In genomic region chr1:36546888-36547471, GRCm38 (mm10) we compare ENCODE assay signal across 8 mouse cellular contexts. TPM values are rescaled to one million over a fixed set of nuclear protein-coding genes. Genes with fewer than 3 reads are reported as not detected.
DNase-seq lines count a peak whose midpoint lies in the region; ATAC-seq and TF ChIP-seq lines count a peak whose summit lies in the region.

Gene Ankrd39, minus strand, starts transcription at chr1:36547445.

- ATAC-seq in heart, embryonic 15.5 days (replicated peaks; ENCODE audit: insufficient number of reproducible peaks, insufficient read depth, low FRiP score, low read depth), result peak; percentile 98
- peak; percentile 100 for ATAC-seq in liver, embryonic 14.5 days (ENCODE audit: insufficient read depth)
- ATAC-seq in neural tube, embryonic 11.5 days (ENCODE audit: insufficient read depth, low FRiP score, low TSS enrichment), result peak; percentile 96
- peak; percentile 99 for ATAC-seq in stomach, postnatal 0 days (ENCODE audit: low FRiP score, low TSS enrichment)

- H3K4me2 ChIP-seq in heart, embryonic 15.5 days, result peak within 1 kb of the TSS; percentile 74
- peak within 1 kb of the TSS; percentile 85 for H3K4me2 ChIP-seq in liver, embryonic 14.5 days (ENCODE audit: low read depth)
- peak within 1 kb of the TSS; percentile 60 for H3K4me2 ChIP-seq in neural tube, embryonic 11.5 days (ENCODE audit: low read depth)
- H3K4me2 ChIP-seq in stomach, postnatal 0 days (replicated peaks; ENCODE audit: low read depth), result peak within 1 kb of the TSS; percentile 77

- no peaks in the 10 kb centered on the region for H3K9me3 ChIP-seq in forebrain, embryonic 10.5 days
- H3K9me3 ChIP-seq in heart, embryonic 15.5 days (replicated peaks), result no peaks in the 10 kb centered on the region
- no peaks in the 10 kb centered on the region for H3K9me3 ChIP-seq in liver, embryonic 14.5 days (ENCODE audit: control insufficient read depth, low read length)
- H3K9me3 ChIP-seq in neural tube, embryonic 11.5 days (ENCODE audit: control insufficient read depth, low read length), result no peaks in the 10 kb centered on the region
- H3K9me3 ChIP-seq in stomach, postnatal 0 days (ENCODE audit: control insufficient read depth, low read length), result no peaks in the 10 kb centered on the region

- peak within 1 kb of the TSS; percentile 76 for H3K4me3 ChIP-seq in forebrain, embryonic 10.5 days
- H3K4me3 ChIP-seq in heart, embryonic 15.5 days, result peak within 1 kb of the TSS; percentile 69
- peak within 1 kb of the TSS; percentile 70 to 76 for H3K4me3 ChIP-seq in liver, embryonic 14.5 days (ENCODE audit: insufficient read depth in 1 of 2, low read depth in 2 of 2, low read length in 2 of 2)
- peak within 1 kb of the TSS; percentile 59 for H3K4me3 ChIP-seq in neural tube, embryonic 11.5 days (ENCODE audit: low read depth, low read length)
- H3K4me3 ChIP-seq in stomach, postnatal 0 days (ENCODE audit: low read depth, low read length), result peak within 1 kb of the TSS; percentile 72

- H3K4me1 ChIP-seq in forebrain, embryonic 10.5 days, result peaks cover 46% of the 10 kb centered on the region
- peaks cover 42% of the 10 kb centered on the region for H3K4me1 ChIP-seq in heart, embryonic 15.5 days (replicated peaks)
- H3K4me1 ChIP-seq in liver, embryonic 14.5 days (replicated peaks; ENCODE audit: control insufficient read depth in 2 of 2, insufficient read depth in 2 of 2, low read length in 1 of 2), result peaks cover 6% of the 10 kb centered on the region in 2 experiments
- peaks cover 18% of the 10 kb centered on the region for H3K4me1 ChIP-seq in neural tube, embryonic 11.5 days (ENCODE audit: control insufficient read depth, insufficient read depth, low read length)
- H3K4me1 ChIP-seq in stomach, postnatal 0 days (replicated peaks; ENCODE audit: control insufficient read depth, insufficient read depth), result no peaks in the 10 kb centered on the region

- peak within 1 kb of the TSS; percentile 88 for H3K27ac ChIP-seq in forebrain, embryonic 10.5 days
- H3K27ac ChIP-seq in heart, embryonic 15.5 days, result peak within 1 kb of the TSS; percentile 73
- H3K27ac ChIP-seq in liver, embryonic 14.5 days, result no peak within 1 kb of the TSS
- no peak within 1 kb of the TSS for H3K27ac ChIP-seq in neural tube, embryonic 11.5 days (ENCODE audit: low read depth, low read length)
- H3K27ac ChIP-seq in stomach, postnatal 0 days (replicated peaks), result peak within 1 kb of the TSS; percentile 83

- H3K27me3 ChIP-seq in forebrain, embryonic 10.5 days (ENCODE audit: poor library complexity, severe bottlenecking), result no peaks in the 10 kb centered on the region
- no peaks in the 10 kb centered on the region for H3K27me3 ChIP-seq in heart, embryonic 15.5 days
- H3K27me3 ChIP-seq in liver, embryonic 14.5 days (ENCODE audit: control insufficient read depth, insufficient read depth, low read length), result no peaks in the 10 kb centered on the region
- H3K27me3 ChIP-seq in neural tube, embryonic 11.5 days (ENCODE audit: control insufficient read depth, insufficient read depth, low read length), result no peaks in the 10 kb centered on the region
- H3K27me3 ChIP-seq in stomach, postnatal 0 days (ENCODE audit: control insufficient read depth, insufficient read depth, low read length), result no peaks in the 10 kb centered on the region

- DNase-seq in CD8-positive naive resting alpha-beta T cell, adult 2 months (ENCODE audit: low read depth in 2 of 2, low spot score in 2 of 2), result peak; percentile 91 to 93
- DNase-seq in c-Kit-positive CD71-negative TER-119-negative erythroid progenitor cells, embryonic 14.5 days (ENCODE audit: low read depth), result peak; percentile 98
- DNase-seq in forebrain, embryonic 10.5 days (ENCODE audit: extremely low spot score, low spot score), result peak; percentile 98
- peak; percentile 99 for DNase-seq in kidney, postnatal 25 days
- peak; percentile 95 to 96 (median 96) for DNase-seq in liver, embryonic 14.5 days (ENCODE audit: low read depth in 3 of 3, low spot score in 3 of 3)
- peak; percentile 96 for DNase-seq in neural tube, embryonic 11.5 days (ENCODE audit: low spot score)
- peak; percentile 97 for DNase-seq in stomach, postnatal 0 days (ENCODE audit: low spot score)

- peaks cover 47% of the 10 kb centered on the region for H3K36me3 ChIP-seq in forebrain, embryonic 10.5 days (replicated peaks)
- H3K36me3 ChIP-seq in heart, embryonic 15.5 days, result peaks cover 37% of the 10 kb centered on the region
- no peaks in the 10 kb centered on the region for H3K36me3 ChIP-seq in liver, embryonic 14.5 days (replicated peaks; ENCODE audit: control insufficient read depth, insufficient read depth, low read depth)
- H3K36me3 ChIP-seq in neural tube, embryonic 11.5 days (ENCODE audit: control insufficient read depth, insufficient read depth, low read length), result peaks cover 21% of the 10 kb centered on the region
- H3K36me3 ChIP-seq in stomach, postnatal 0 days (ENCODE audit: control insufficient read depth, insufficient read depth, low read length), result peaks cover 20% of the 10 kb centered on the region

- no peak; the same call in 1 of the 2 replicates for TF ChIP-seq EP300 in liver, embryonic 14.5 days (IDR thresholded peaks at IDR 0.05; ENCODE audit: low read depth)
- TF ChIP-seq EP300 in stomach, postnatal 0 days (optimal IDR thresholded peaks at IDR 0.05), result no peak

- TF ChIP-seq CTCF in liver, embryonic 14.5 days (IDR thresholded peaks at IDR 0.05; ENCODE audit: low read depth), result peak; percentile 100
- TF ChIP-seq CTCF in stomach, postnatal 0 days (IDR thresholded peaks at IDR 0.05; ENCODE audit: low read depth), result peak; percentile 100

- under 1% methylated on average over 43 of the region's 43 CpGs for WGBS in forebrain, embryonic 10.5 days
- WGBS in heart, embryonic 15.5 days, result under 1% methylated on average over 43 of the region's 43 CpGs
- under 1% methylated on average over 43 of the region's 43 CpGs for WGBS in liver, embryonic 14.5 days (ENCODE audit: insufficient replicate concordance)
- WGBS in neural tube, embryonic 11.5 days, result 0% methylated on average over 43 of the region's 43 CpGs
- WGBS in stomach, postnatal 0 days, result 0% methylated on average over 43 of the region's 43 CpGs

- peak within 1 kb of the TSS; percentile 69 for H3K9ac ChIP-seq in heart, embryonic 15.5 days
- peak within 1 kb of the TSS; percentile 24 for H3K9ac ChIP-seq in liver, embryonic 14.5 days (replicated peaks)
- H3K9ac ChIP-seq in neural tube, embryonic 11.5 days (ENCODE audit: low read length), result peak within 1 kb of the TSS; percentile 69
- peak within 1 kb of the TSS; percentile 71 for H3K9ac ChIP-seq in stomach, postnatal 0 days (ENCODE audit: low read length)

RNA-seq across cellular contexts. Expression of gene Ankrd39, which starts in this region (rescaled TPM):
- 17.9 and 22.2 TPM in 2 replicates for polyA plus RNA-seq in forebrain, embryonic 10.5 days (2016; fragmentation: Nextera tagmentation; extraction: Ambion mirVana)
- polyA plus RNA-seq in heart, embryonic 15.5 days (2015; fragmentation: Nextera tagmentation; extraction: Ambion mirVana), result 27.3 and 30.4 TPM in 2 replicates
- polyA plus RNA-seq in liver, embryonic 14.5 days (2012; rRNA removed), result 3.5 and 3.8 TPM in 2 replicates
- polyA plus RNA-seq in liver, embryonic 14.5 days (2014; fragmentation: Nextera tagmentation; extraction: Ambion mirVana), result 5.0 and 5.1 TPM in 2 replicates
- 15.3 and 16.2 TPM in 2 replicates for polyA plus RNA-seq in neural tube, embryonic 11.5 days (2014; fragmentation: Nextera tagmentation; extraction: Ambion mirVana)
- polyA plus RNA-seq in stomach, postnatal 0 days (2015; fragmentation: Nextera tagmentation; extraction: Ambion mirVana), result 19.5 and 20.1 TPM in 2 replicates

Comparison
In these comparisons a context has a peak if more than half of its experiments do, and no peak if none do; other contexts are left out.
1. H3K27ac ChIP-seq: peak in forebrain, embryonic 10.5 days (single experiment), heart, embryonic 15.5 days (single experiment) and stomach, postnatal 0 days (single experiment); none in liver, embryonic 14.5 days (single experiment) and neural tube, embryonic 11.5 days (single experiment).
2. Peak in every context shown above with its lines, with median percentiles within 50 percentile points of each other: DNase-seq, H3K4me3 ChIP-seq, ATAC-seq, H3K4me2 ChIP-seq and H3K9ac ChIP-seq.